Mouse (Mus musculus) E14TG2a.4 (cell line): ENCODE measurements around the gene Fam78a.
"Not testable (repeated sequence)": the region's sequence is repeated elsewhere in the genome, so short reads cannot be mapped to it uniquely, and the experiment has no call there.

Experiments
- H3K27me3 ChIP-seq: 2 replicates; pipeline ENCODE4 v1.6.1; 2014; ENCODE audit warnings: low read length, control low read depth; ENCODE audit not compliant: insufficient read depth
- H3K36me3 ChIP-seq: 2 replicates; pipeline ENCODE4 v1.6.1; 2014; ENCODE audit warnings: low read length, control low read depth; ENCODE audit not compliant: insufficient read depth
- H3K4me1 ChIP-seq: replicated peaks from 2 replicates; pipeline ENCODE4 v1.6.1; 2014; ENCODE audit warnings: low read depth, low read length, control low read depth
- H3K4me3 ChIP-seq: replicated peaks from 2 replicates; pipeline ENCODE4 v1.5.1; 2014; ENCODE audit warnings: mild to moderate bottlenecking, low read length
- H3K9me3 ChIP-seq: 2 replicates; pipeline ENCODE4 v1.6.1; 2014; ENCODE audit warnings: low read length, control low read depth
- CTCF ChIP-seq: conservative IDR thresholded peaks from 2 replicates; pipeline ENCODE4 v1.5.1; 2014; ENCODE audit warnings: low read length
- NANOG ChIP-seq: IDR thresholded peaks from 2 replicates; pipeline ENCODE4 v1.6.1; 2014; ENCODE audit warnings: borderline replicate concordance, low read length, mixed read lengths
- POU5F1 ChIP-seq: IDR thresholded peaks from 2 replicates; pipeline ENCODE4 v1.6.1; 2014; ENCODE audit warnings: low read length, borderline replicate concordance

Gene Fam78a

DNA sequence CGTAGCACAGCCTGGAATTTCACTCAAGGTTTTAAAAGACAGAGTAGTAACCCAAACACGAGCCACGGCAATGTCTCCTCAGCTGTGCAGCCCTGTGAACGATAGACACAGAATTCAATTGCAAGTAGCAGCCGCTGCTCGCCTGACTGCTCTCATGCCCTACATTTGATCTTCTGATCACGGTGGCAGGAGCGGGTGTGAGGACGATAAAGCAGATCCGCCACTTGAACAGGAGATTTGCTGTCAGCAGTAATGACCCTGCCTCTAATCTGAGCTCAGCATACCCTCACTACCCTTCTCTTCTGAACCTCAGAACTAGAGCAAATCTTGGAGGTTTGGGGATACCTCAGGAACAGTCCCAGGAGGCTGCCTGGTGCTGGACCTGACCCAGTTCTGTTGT, 38.6 kb downstream of the Fam78a start:
- Histone ChIP-seq H3K36me3 (peaks cover 98% of the 10 kb centered on the region), H3K27me3 (no peaks in the 10 kb centered on the region), H3K9me3 (no peaks in the 10 kb centered on the region), H3K4me1 (peaks cover 17% of the 10 kb centered on the region), H3K4me3 (no peak overlapping the region)
- TF ChIP-seq POU5F1 (no peak), NANOG (no peak), CTCF (no peak)

DNA sequence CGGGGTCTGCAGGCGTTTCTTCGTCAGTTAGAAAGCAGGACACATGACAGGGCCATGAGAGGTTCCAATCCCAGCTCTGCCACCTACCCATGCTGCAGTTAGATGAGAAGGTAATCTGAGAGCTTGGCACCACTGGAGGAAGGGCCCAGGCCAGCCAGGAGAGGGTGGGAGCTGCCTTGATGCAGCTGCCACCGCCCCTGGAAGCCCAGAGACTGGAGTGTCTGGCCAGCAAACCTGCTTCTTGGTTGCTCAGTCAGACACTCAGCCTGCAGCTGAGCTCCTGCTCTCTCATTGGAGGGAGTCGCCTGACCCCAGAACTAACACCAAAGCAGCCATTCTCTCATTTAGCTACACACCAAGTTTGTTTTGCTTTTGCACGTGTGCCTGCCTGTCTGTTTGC, 39.3 kb downstream of the Fam78a start:
- H3K4me3 ChIP-seq, result no peak overlapping the region
- H3K9me3 ChIP-seq, result no peaks in the 10 kb centered on the region
- no peaks in the 10 kb centered on the region for H3K27me3 ChIP-seq
- peaks cover 17% of the 10 kb centered on the region for H3K4me1 ChIP-seq
- peaks cover 98% of the 10 kb centered on the region for H3K36me3 ChIP-seq
- TF ChIP-seq CTCF (no peak), POU5F1 (no peak), NANOG (no peak)

DNA sequence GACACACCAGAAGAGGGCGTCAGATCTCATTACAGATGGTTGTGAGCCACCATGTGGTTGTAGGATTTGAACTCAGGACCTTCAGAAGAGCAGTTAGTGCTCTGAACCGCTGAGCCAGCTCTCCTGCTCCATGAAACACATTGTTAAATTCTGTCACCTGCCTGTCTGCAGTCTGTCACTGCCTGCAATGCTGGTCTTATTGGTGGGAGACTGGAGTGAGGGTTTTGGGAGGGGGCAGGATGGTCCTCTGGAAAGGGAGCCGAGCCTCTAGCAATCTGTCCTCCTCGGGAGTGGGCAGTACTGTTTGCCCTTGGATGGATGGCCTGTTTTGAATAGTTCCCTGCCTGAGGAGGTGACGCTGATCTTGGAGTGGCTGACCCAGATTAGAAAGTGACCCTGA, 40.8 kb downstream of the Fam78a start:
- Histone ChIP-seq H3K27me3 (no peaks in the 10 kb centered on the region), H3K36me3 (peaks cover 98% of the 10 kb centered on the region), H3K9me3 (no peaks in the 10 kb centered on the region), H3K4me3 (no peak overlapping the region), H3K4me1 (peaks cover 17% of the 10 kb centered on the region)
- TF ChIP-seq CTCF (no peak), NANOG (no peak), POU5F1 (no peak)

DNA sequence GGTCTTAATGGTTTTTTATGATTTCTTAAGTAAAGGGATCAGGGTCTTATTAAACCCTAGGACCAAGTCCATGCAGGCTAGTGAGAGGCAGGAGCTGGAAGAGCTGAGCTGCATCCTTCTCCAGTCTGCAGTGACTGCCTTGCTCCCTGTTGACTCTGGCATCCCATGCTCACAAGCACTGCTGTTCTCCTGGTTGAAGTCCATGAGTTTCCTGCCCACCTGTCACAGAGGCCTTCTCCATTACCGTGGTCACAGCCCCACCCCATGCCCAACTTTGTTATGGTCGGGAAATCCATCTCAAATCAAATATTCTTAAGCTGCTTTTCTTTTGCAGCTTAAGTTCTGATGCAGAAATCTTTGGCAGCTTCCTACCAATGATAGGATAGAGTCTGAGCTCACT, 43.6 kb downstream of the Fam78a start:
- Histone ChIP-seq H3K4me3 (no peak overlapping the region), H3K4me1 (peaks cover 22% of the 10 kb centered on the region), H3K36me3 (peaks cover 100% of the 10 kb centered on the region), H3K9me3 (no peaks in the 10 kb centered on the region), H3K27me3 (no peaks in the 10 kb centered on the region)
- TF ChIP-seq CTCF (no peak), POU5F1 (no peak), NANOG (no peak)

DNA sequence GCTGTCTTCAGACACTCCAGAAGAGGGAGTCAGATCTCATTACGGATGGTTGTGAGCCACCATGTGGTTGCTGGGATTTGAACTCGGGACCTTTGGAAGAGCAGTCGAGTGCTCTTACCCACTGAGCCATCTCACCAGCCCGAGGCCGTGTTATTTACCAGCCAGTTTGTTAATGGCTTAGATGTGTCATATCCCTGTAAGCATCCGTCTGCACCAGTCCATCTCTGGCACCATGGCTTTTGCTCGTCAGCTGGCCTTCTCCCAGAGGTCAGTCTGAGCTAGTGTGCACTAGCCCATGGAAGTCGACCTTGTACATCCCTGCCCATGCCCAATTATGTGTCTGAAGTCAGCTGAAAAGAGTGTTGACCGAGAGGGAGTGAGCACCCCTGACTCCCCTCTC, 44.0 kb downstream of the Fam78a start:
- not testable (repeated sequence) for H3K27me3 ChIP-seq, H3K9me3 ChIP-seq, H3K4me3 ChIP-seq
- peaks cover 100% of the 10 kb centered on the region for H3K36me3 ChIP-seq
- H3K4me1 ChIP-seq, result peaks cover 22% of the 10 kb centered on the region

DNA sequence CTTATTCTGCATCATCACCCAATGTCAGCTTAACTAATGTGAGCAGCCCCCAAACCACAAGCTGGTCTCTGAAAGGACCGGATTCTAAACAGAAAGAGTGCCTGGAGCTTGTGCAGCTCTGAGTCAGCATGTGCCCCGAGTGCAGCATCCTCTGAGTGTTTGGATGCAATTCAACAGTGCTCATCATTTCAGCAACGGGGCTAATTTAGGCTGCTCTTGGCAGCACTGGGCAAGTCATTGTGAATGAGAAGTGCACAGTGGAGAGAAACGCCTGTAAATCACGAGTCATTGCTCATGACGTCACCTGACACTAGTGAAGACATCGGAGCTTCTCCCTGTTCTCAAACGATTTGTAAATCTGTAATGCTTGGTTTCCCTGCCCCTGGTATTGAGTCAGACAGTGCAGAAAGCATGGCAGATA, 46.0 kb downstream of the Fam78a start:
- Histone ChIP-seq H3K4me3 (no peak overlapping the region), H3K27me3 (no peaks in the 10 kb centered on the region), H3K36me3 (peaks cover 100% of the 10 kb centered on the region), H3K9me3 (no peaks in the 10 kb centered on the region), H3K4me1 (peaks cover 5% of the 10 kb centered on the region; the same call in 1 of the 2 replicates)
- TF ChIP-seq POU5F1 (no peak), NANOG (no peak), CTCF (no peak)

DNA sequence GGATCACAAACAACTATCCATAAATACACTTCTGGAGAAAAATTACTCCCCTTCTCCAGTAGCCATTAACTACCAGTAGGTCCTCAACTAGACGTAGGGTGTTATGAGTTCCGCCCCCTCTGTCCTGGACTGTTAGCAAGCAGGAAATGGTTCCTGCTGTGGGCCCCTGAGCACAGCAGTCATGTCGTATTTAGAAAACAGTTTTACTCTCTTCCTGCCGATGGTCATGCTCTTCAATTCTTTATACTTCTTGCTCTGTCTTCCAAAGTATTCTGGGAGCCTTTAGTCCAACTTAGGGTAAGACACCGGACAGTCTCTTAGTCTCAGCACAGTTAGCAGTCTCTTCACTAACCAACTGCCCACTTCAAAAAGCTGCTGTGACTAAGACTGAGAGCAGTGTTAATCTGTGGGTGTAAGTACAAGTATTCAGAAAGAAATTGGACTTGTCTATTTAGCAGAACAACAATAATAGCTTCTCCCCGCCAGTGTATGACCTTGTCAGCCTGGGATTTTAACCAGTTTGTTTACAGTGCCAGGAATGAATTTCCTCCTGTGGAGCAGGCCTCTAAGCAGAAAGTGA, 47.3 kb downstream of the Fam78a start:
- TF ChIP-seq NANOG (no peak), POU5F1 (no peak), CTCF (no peak)
- H3K27me3 ChIP-seq, result no peaks in the 10 kb centered on the region
- H3K4me1 ChIP-seq, result peaks cover 9% of the 10 kb centered on the region
- no peak overlapping the region for H3K4me3 ChIP-seq
- H3K36me3 ChIP-seq, result peaks cover 100% of the 10 kb centered on the region
- no peaks in the 10 kb centered on the region for H3K9me3 ChIP-seq

DNA sequence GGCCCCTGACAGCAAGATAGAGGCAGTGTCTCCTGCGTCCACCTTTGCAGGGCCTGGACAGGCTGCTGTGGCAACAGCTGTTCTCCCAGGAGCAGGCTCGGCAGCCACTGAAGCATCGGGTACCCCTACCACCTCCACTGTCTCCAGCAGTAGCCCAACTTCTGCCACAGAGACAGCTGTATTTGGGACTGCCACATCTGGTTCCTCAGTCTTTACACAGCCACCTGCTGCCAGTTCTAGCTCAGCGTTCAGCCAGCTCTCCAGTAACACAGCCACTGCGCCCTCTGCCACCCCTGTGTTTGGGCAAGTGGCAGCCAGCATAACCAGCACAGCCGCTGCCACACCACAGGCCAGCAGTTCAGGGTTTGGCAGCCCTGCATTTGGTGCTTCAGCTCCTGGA, 50.5 kb downstream of the Fam78a start:
- no peak for TF ChIP-seq NANOG
- no peak for TF ChIP-seq CTCF
- TF ChIP-seq POU5F1, result no peak
- peaks cover 23% of the 10 kb centered on the region for H3K4me1 ChIP-seq
- H3K27me3 ChIP-seq, result no peaks in the 10 kb centered on the region
- peaks cover 99% of the 10 kb centered on the region for H3K36me3 ChIP-seq
- no peak overlapping the region for H3K4me3 ChIP-seq
- no peaks in the 10 kb centered on the region for H3K9me3 ChIP-seq

DNA sequence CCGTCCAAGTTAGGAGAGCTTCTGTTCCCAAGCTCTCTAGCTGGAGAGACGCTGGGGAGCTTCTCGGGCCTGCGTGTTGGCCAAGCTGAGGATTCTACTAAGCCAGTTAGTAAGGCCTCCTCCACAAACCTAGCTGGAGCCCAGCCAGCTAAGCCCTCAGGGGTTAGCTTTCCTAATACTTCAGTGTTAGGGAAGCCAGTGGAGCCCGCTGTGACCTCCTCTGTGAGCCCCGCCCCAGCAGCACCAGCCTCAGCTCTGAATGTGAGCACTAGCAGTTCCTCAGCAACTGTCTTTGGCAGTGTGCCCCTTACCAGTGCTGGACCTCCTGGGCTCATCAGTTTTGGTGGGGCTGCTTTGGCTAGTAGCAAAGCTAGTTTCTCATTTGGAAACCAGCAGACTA, 51.2 kb downstream of the Fam78a start:
- Histone ChIP-seq H3K4me1 (peaks cover 27% of the 10 kb centered on the region), H3K27me3 (no peaks in the 10 kb centered on the region), H3K9me3 (no peaks in the 10 kb centered on the region), H3K36me3 (peaks cover 98% of the 10 kb centered on the region), H3K4me3 (no peak overlapping the region)
- TF ChIP-seq CTCF (no peak), NANOG (no peak), POU5F1 (no peak)
